Mouse (Mus musculus) thymus, postnatal 10 days (tissue): ENCODE measurements around the gene Syt13.
A peak's percentile ranks its signal among the peaks of the same experiment; 100 is the strongest.

Experiments used
- DNase-seq, 2 experiments: peaks; one replicate each; pipeline ENCODE4 v3.0.0; 2021; ENCODE audit warnings: low spot score in 2 of 2

The Syt13 gene

GRCm38 (mm10) chr2:92914933-92915553 is at the start of gene Syt13:
Gene Syt13 (plus strand): TSS chr2:92915098.
- peak in 1 of 2 experiments; percentile 29 for DNase-seq

GRCm38 (mm10) chr2:92866616-92867015 is 48.3 kb upstream of the Syt13 start:
- DNase-seq: no peak

GRCm38 (mm10) chr2:92870139-92870836 is 44.6 kb upstream of the Syt13 start:
- DNase-seq: no peak

GRCm38 (mm10) chr2:92871093-92871686 is 43.7 kb upstream of the Syt13 start:
- no peak for DNase-seq

GRCm38 (mm10) chr2:92872652-92873051 is 42.2 kb upstream of the Syt13 start:
- DNase-seq: no peak

- DNase-seq: no peak
These were observed 40.3 kb upstream of the Syt13 start for GRCm38 (mm10) chr2:92874592-92874991.

GRCm38 (mm10) chr2:92877488-92877887 is 37.4 kb upstream of the Syt13 start:
- no peak for DNase-seq

- peak; percentile 15 to 63 for DNase-seq
These were observed 31.6 kb upstream of the Syt13 start for GRCm38 (mm10) chr2:92883039-92883911.

- DNase-seq: no peak
These were observed 31.0 kb upstream of the Syt13 start for GRCm38 (mm10) chr2:92883912-92884243.

- no peak for DNase-seq
These were observed 29.9 kb upstream of the Syt13 start for GRCm38 (mm10) chr2:92884976-92885375.

- DNase-seq: no peak
These were observed 28.0 kb upstream of the Syt13 start for GRCm38 (mm10) chr2:92886862-92887261.

GRCm38 (mm10) chr2:92892524-92892923 is 22.4 kb upstream of the Syt13 start:
- DNase-seq: no peak

GRCm38 (mm10) chr2:92903650-92904049 is 11.2 kb upstream of the Syt13 start:
- no peak for DNase-seq

GRCm38 (mm10) chr2:92904307-92904859 is 10.5 kb upstream of the Syt13 start:
- DNase-seq: peak; percentile 49 to 75

- DNase-seq: no peak
These were observed 4.5 kb upstream of the Syt13 start for GRCm38 (mm10) chr2:92910371-92910770.

GRCm38 (mm10) chr2:92912312-92912711 is 2.6 kb upstream of the Syt13 start:
- DNase-seq: no peak

GRCm38 (mm10) chr2:92913295-92913694 is 1.6 kb upstream of the Syt13 start:
- DNase-seq: peak in 1 of 2 experiments; percentile 41

- no peak for DNase-seq
These were observed 1.0 kb downstream of the Syt13 start for GRCm38 (mm10) chr2:92915659-92916631.

GRCm38 (mm10) chr2:92917405-92918142 is 2.7 kb downstream of the Syt13 start:
- no peak for DNase-seq

- no peak for DNase-seq
These were observed 5.8 kb downstream of the Syt13 start for GRCm38 (mm10) chr2:92920709-92921108.
